Mouse (Mus musculus): Measurements from ENCODE around the gene Gm27021.

The Gm27021 gene

GRCm38 (mm10) chr8:120634329-120634839, 33.5 kb downstream of the Gm27021 start:
- no peak for DNase-seq

- no peak for DNase-seq
Observed at GRCm38 (mm10) chr8:120633665-120634271, 34.1 kb downstream of the Gm27021 start.

- no peak for DNase-seq
Observed at GRCm38 (mm10) chr8:120632969-120633664, 34.8 kb downstream of the Gm27021 start.

GRCm38 (mm10) chr8:120631441-120632375, 36.2 kb downstream of the Gm27021 start:
- DNase-seq: no peak

GRCm38 (mm10) chr8:120630848-120631247, 37.0 kb downstream of the Gm27021 start:
- DNase-seq: no peak

- DNase-seq: no peak
Observed at GRCm38 (mm10) chr8:120630031-120630430, 37.8 kb downstream of the Gm27021 start.

GRCm38 (mm10) chr8:120627298-120627697, 40.6 kb downstream of the Gm27021 start:
- DNase-seq: peak; percentile 76

- no peak for DNase-seq
Observed at GRCm38 (mm10) chr8:120626461-120626860, 41.4 kb downstream of the Gm27021 start.

- DNase-seq: no peak
Observed at GRCm38 (mm10) chr8:120623608-120624007, 44.3 kb downstream of the Gm27021 start.

- DNase-seq: no peak
Observed at GRCm38 (mm10) chr8:120622161-120622560, 45.7 kb downstream of the Gm27021 start.

- no peak for DNase-seq
Observed at GRCm38 (mm10) chr8:120620441-120620840, 47.4 kb downstream of the Gm27021 start.

- no peak for DNase-seq
Observed at GRCm38 (mm10) chr8:120619235-120620180, 48.4 kb downstream of the Gm27021 start.

GRCm38 (mm10) chr8:120618110-120618509, 49.8 kb downstream of the Gm27021 start:
- peak; percentile 74 for DNase-seq

GRCm38 (mm10) chr8:120616663-120617626, 50.9 kb downstream of the Gm27021 start:
- DNase-seq: no peak

GRCm38 (mm10) chr8:120614491-120614890, 53.4 kb downstream of the Gm27021 start:
- DNase-seq: no peak

GRCm38 (mm10) chr8:120610824-120611223, 57.1 kb downstream of the Gm27021 start:
- no peak for DNase-seq

- DNase-seq: peak; percentile 81
Observed at GRCm38 (mm10) chr8:120607885-120608284, 60.0 kb downstream of the Gm27021 start.

- DNase-seq: no peak
Observed at GRCm38 (mm10) chr8:120607460-120607859, 60.4 kb downstream of the Gm27021 start.

- DNase-seq: no peak
Observed at GRCm38 (mm10) chr8:120602672-120603071, 65.2 kb downstream of the Gm27021 start.

- DNase-seq: peak; percentile 87
Observed at GRCm38 (mm10) chr8:120599504-120599903, 68.4 kb downstream of the Gm27021 start.

- peak; percentile 80 for DNase-seq
Observed at GRCm38 (mm10) chr8:120598579-120598978, 69.3 kb downstream of the Gm27021 start.

Data from cerebellum, adult 9-10 months (tissue).